Mouse (Mus musculus) kidney, postnatal 36 days (tissue): ENCODE results near the gene Prdx2.

Experiments used
- DNase-seq, 2 experiments: peaks; one replicate each; pipeline ENCODE4 v3.0.0; 2021 to 2022; ENCODE audit warnings: mixed read lengths in 2 of 2

Gene Prdx2

DNA sequence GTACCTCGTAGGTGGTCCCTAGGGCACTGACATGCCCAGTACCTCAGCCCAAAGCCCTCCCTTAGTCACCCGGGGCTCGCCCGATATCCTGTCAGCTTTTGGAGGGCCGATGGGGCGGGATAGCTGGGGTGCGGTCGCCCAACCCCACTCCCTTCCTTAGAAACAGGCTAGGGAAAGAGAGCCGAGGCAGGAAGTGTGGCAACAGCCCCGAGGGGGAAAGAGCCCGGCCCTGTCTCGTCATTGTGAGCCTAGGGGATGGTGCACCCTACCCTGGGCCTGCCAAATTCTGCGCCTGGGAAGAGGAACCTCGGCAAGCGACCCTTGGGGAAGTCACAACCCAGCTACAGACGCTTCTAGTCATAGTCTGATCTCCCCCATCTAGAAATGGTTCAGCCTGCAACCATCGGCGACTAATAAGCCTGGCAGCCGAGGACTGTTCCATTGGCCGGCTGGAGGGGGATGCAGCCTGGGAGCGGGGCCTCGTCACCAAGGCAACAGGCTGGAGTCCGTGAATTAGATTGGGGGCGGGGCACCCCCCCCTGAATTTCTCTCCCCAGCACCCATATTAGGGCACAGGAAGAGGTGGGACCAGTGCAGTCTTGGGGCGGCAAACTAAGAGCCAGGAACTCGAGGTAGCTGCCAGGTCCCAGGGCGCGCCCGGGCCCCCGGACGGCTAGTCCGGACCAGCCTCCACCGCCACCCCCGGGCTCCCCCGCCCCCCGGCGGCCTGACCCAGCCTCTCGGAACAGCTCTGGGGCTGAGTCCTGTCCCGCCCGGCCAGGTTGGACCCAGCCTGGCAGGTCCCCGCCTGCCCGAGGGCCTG is 10.4 kb downstream of the Prdx2 start:
- peak; percentile 96 to 97 for DNase-seq

DNA sequence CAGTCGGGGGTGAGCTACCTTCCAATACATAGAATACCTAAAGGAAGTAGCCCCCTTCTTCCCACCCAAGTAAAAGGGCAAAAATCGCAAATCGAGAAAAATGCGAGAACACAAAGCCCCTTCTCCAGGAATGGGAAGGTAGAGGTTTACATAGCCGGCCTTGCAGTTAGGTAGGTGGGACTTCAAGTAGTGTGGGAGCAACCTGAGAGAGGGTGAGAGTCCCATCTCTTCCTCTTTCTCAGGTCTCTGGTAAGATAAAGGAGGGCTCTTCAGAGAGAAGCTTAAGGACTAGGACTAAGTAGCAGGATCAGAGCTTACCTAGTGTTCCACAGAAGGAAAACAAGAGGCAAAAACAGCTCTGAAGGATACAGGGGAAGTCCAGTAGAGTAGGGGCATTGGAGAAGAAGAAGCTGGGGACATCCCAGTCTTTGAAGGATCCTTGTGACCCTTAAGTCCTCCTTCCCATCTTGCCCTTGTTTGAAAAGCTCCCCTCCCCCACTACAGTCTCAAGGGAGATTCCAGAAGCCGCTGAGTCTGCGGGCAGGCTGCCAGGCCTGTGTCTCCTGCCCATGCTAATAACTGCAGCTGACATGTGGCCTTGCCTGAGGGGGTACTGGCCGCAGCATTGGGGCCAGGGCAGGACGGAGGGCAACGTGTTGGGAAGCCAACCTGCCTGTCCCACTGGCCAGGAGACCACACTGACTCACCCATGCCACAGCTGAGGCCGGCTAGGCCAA is 11.4 kb downstream of the Prdx2 start:
- DNase-seq = peak; percentile 98

DNA sequence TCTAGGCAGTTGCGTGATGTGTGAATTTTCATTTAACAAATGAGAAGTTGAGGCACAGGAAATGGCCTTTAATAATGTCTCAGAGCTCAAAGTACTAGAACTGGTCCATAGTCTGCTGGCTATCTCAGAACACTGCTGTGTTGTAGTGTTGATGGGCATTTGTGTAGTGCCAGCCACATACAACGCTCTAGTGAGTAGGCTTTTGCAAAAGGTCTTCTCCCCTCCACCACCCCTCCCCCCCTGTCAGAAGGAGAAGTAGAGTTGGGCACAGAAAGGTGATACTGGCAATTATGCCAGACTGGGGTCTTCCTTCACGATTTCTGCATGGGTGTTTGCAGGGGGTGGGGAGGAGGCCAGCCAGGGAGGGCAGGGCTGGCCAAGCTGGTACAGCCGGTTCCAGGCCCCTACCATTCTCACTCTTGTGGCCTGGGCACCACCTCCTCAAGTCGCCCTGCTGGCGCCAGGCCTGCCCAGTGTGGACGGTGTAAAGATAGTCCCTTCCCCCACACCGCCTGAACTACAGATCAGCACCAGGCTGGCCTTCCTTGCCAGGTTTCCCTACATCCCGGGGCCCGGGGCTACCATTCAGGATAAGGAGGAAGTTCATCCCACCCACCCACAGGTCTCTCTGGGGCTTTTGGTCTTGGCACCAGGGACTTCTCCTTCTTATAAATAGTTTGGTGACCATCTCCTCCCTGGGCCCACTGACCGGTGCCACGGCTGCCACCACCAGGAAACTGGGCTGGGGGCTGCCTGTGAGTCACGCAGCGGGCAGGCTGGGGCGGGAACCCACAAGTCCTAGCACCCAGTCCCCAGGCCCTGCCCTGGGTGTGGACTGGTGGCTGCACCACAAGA is 12.5 kb downstream of the Prdx2 start:
- peak; percentile 66 to 72 for DNase-seq

DNA sequence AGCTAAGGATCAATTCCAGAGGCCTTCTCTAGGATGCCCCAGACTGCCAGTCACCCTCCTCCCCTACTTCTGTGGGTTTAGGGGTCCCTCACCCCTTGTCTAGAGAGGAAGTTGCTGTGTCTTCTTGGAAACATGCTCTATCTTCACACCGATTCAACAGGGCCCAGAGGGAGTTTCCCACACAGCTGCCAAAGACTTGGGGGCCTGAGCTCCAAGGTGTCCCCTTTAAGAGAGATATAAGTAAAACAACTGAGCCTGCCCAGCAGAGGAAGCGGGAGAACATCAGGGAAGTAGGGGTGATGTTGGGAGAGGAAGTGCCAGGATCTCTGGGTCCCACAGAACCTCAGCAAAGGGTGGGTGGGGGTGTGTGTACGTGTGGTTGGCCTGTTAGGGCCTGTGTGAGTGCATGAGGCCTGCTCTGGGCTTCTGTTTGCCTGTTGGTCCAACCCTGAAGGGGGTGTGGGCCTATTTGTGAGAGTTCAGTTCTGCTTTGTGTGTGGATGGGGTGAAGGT is 13.2 kb downstream of the Prdx2 start:
- DNase-seq = no peak

DNA sequence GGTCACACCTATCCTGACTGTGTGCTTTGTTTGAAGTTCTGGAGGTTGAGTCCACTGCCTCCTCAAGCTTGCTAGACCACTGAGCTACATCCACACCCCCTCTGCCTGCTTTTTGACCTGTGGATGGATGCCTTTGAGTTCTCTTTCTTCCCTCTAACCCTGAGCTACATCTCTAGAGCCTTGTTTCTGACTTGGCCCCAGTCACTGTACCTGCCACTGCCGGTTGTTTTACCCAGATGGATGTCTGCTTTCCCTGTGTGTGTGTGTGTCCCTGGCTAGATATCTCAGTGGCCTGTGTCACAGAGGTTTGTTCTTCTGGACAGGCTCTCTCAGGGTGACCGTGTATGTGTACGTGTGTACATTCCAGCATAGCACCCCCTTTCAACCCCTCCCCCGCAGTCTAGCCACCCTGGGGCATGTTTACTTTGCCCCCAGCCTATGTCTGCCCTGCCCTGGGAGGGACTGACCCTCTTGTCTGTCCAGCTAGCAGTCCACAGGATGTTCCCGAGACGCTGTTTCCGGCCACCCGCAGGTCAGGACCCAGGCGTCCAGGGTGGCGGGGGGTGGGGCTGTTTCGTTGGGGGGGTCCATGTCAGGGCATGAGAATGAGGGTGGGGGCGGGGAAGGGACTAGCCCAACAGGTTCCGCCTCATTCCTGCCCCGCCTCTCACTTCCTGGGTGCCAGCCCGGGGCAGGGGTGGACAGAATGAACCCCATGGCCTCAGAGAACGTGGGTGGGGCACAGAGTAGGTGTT is 15.1 kb downstream of the Prdx2 start:
- peak; percentile 78 to 80 for DNase-seq

DNA sequence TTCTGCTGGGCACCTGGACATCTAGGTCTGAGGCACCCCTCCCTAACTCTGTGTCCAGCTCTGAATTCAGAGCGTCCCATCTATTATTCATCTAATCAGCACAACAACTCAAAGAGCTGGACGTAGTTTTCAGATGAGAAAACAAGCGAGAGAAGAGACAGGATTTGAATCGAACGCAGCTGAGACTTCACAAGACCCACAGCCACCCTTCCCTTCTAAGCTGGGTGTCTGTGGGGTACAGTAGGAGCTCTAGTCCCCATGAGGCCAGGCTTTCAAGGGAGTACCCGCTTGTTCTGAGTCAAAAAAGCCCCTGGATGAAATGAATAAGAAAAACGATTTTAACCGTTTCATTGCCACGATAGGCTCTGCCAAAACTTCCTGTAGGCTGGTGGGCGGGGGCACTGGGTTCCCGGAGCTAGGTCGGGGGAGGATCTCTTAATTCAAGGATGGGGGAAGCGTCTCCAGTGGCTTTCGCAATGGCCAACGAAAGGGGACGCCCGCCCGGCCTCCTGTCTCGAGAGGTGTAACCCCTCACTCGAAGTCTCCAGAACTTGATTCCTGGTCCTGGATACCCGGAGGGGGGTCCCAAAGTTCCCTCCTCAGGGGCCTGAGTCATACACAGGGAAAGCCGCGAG is 15.8 kb downstream of the Prdx2 start:
- peak in 1 of 2 experiments; percentile 24 for DNase-seq

DNA sequence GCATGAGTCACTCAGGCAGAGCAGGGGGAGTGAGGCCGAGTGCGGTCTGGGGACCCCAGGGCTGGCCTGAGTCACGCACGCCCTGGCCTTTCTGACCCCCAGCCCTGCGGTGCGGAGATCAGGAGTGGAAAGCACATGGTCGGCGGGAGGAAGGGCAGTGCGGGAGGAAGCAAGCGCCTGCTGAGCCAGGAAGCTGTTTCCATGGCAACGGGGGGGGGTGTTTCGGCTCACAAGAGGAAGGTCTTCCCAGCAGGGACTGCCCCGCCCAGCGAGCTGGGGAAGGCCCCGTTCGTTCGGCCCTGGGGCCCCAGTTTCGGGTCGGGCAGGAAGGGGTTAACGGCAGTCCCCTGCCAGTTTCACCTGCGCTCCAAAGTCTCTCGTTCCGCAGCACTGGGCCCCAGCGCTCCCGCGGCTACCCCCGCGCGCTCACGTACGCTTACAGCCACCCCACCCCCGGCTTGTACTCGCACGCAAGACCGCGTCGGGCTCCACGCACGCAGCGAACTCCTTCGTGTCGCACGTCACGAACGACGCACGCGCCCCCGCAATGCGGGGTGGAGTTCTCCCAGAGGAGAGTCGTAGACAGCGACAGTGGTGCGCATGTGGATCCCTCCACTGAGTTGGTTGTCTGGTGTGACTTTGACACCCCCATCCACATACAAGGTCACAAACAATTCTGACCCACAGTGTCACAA is 16.4 kb downstream of the Prdx2 start:
- DNase-seq = peak; percentile 96

DNA sequence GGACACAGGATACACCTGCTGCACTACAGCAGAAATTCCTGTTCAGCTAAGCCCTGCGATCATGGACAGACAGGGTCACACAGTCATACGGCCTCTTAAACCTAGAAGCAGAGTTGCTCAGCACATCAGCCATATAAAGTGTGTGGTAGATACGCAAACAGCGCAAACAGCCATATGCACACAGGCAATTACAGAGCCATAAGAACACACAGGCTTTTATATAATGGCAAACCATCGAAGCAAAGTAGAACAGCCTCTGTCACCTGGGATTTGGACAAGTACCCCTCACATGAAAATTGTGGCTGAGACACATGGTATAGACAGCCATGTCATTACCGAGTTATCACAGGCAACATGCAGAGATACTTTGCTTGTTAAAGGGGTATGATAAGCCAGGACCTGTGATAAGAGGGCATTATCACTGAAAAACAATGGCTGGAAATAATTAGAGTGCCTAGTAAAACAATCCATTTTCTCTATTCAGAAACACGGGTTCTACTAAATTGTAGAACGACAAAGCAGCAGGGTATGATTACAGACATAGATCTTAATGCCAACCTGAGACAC is 17.1 kb downstream of the Prdx2 start:
- DNase-seq = no peak

DNA sequence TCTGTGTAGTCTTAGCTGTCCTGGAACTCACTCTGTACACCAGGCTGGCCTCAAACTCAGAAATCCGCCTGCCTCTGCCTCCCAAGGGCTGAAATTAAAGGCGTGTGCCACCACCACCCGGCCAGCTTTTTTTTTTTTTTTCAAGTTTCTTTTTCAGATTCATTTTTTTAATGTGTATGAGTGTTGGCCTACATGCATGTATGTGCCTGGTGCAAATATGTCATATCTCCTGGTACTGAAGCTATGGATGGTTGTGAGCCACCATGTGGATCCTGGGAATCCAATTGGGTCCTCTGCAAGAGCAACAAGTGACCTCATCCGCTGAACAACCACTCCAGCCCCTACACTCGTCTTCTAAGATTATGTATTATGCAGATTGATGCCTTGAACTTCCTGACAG is 18.0 kb downstream of the Prdx2 start:
- no peak for DNase-seq

DNA sequence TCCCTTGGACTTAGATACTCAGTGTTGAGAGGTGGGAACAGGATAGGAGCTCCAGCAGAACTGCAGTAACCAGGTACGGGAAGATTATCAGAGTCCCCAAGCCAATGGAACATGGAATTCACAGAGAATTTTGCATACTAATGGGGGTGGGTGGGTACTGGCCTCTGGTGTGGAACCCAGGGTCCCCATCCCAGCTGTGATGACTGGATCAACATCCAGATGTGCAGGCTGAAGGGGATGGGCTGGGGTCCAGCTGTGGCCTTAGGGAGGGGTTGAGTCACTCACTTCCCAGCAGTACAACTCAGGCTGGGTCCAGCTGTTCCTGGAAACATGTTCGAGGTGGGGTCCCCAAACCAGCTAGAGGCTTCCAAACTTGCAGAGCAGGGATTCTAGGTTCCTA is 18.5 kb downstream of the Prdx2 start:
- DNase-seq = no peak

DNA sequence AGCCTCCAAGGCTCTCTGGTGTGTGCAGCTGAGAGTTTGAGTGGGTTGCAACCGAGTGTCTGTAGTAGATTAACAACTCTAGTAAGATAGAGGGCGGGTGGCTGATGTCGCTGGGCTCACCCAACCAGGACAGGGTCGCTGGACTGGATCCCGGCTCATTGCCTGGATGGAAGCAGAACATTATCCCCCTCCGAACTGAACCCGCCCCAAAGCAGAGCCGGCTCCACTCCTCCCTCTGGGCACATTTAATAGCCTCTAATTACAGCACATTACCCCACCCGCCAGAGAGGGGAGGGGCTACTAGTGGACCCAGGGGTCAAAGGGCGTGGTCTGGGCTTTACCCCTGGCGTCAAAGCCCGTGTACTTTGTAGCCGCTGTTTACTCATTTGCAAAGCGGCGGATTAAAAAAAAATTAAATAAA is 19.9 kb downstream of the Prdx2 start:
- DNase-seq = peak; percentile 92 to 94

DNA sequence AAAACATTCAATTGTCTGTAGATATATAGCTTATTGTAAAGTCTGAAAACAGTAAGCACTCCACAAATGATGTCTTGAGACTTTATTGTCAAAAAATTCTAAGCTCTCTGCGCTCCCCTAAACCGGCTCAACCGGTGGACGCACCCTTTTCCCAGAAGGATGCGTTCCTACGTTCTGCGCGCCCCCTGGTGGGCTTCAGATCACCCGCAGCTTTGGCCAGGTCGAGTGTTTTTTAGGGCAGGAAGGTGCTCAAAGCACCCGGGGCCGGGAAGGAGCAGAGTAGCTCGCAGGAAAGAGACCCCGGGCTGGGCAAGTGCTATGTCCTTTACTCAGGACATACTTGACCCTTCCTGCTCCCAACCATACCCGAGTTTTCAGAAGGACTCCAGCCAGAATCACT is 20.4 kb downstream of the Prdx2 start:
- DNase-seq = peak; percentile 94 to 98

DNA sequence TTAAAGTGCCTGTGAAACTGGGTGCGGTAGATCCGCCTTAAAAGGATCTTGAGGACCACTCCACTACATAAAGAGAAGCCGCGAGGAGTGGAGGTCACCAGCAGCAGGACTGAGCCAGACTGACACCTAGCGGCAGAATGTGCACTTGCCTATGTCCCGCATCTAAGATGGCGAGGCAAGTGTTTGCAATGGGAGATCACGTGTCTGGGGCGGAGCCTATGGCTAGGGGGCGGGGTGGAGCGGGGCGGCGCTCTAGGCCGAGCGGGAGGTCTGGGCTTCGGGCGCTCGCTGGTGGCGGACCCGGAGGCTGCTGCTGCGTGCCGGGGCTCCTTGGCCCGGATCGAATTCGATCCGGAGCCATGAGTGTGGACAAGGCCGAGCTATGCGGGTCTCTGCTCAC is 21.0 kb downstream of the Prdx2 start, which contains the start of gene Hook2:
Gene Hook2 (plus strand): TSS at position 255 of the 400 bp plus-strand sequence.
- DNase-seq = peak; percentile 98 to 99

DNA sequence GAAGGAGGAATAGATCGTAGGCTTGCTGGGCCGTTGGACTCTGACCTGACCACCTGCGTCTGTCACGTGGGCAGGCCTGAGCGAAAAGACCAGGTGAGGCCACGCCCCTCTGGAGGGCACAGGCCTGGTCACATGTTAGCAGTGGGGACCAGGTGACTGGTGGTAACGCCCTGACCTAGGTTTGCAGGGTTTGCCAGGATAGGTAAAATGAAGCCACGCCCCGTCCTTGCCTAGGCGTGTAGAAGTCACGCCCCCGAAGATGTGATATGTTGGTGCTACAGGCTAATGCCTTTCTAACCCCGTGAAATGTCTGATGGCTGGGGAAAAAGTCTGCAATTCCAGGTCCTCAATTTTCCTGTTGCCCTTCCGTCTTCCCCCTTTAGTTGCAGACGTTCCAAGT is 21.4 kb downstream of the Prdx2 start:
- DNase-seq = peak; percentile 95 to 97

DNA sequence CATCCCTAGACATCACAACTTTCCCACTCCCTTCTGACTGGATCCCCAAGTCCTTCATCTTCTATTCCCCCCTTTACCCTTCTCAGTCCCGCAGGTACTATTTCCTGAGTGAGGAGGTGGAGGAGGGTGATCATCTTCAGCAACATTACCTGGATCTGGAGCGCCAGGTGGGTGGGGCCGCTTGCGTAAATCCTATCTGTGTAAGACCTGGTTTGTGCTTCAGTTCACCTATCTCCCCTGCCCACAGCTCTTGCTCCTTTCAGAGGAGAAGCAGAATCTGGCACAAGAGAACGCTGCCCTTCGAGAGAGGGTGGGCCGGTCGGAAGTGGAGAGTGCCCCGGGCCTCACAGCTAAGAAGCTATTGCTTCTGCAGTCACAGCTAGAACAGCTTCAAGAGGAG is 25.0 kb downstream of the Prdx2 start:
- DNase-seq = no peak

DNA sequence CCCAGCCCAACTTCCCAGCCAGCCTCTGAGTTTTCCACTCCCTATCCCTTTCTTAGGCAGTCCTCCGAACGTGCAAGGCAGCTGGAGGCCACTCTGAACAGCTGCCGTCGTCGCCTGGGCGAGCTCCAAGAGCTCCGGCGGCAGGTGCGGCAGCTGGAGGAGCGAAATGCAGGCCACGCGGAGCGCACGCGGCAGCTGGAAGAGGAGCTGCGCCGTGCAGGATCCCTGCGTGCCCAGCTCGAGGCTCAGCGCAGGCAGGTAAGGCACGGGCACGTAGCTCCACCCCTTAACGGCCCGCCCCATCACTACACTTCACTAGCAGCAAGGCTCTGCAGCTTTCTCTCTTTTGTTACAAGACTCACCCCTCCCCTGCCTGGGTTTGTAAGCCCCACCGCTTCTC is 26.3 kb downstream of the Prdx2 start:
- no peak for DNase-seq

DNA sequence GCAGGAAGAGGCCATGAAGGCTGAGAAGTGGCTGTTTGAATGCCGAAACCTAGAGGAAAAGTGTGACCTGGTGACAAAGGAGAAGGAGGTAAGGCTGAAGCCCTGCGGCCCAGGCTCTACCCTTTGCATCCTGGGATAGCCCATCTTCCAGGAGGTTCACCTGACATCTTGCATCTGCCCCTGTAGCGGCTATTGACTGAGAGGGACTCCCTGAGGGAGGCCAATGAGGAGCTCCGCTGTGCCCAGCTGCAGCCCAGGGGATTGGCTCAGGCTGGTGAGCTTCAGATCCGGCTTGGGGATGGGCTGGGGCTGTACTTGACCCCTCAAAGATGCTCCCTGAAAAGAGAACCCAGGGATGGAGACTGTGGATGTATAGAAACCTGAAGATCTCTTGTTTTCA is 27.6 kb downstream of the Prdx2 start:
- no peak for DNase-seq

DNA sequence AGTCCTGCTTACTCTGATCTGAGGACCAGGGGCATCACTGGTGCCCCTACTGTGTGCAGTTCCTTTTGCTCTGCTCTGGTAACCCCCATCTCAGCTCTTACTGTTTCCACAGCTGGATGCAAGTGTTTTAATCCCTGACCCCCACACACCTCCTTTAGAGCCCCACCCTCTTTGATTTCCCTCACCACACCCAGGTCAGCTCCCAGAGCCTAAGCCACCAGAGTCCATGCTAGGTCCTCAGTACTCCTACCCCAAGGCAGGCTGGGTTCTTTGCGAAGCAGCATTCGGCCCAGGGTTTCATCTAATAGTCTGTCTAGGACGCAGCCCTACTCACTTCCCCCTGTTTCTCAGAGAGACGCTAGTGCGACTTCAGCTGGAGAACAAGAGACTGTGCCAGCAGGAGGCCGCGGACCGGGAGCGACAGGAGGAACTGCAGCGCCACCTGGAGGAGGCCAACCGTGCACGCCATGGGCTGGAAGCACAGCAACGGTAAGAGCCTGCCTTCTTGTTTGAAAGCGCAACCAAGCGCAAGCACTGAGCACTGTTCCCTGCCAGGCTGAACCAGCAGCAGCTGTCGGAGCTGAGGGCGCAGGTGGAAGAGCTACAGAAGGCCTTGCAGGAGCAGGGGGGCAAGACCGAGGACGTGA is 28.4 kb downstream of the Prdx2 start:
- peak; percentile 91 to 97 for DNase-seq

DNA sequence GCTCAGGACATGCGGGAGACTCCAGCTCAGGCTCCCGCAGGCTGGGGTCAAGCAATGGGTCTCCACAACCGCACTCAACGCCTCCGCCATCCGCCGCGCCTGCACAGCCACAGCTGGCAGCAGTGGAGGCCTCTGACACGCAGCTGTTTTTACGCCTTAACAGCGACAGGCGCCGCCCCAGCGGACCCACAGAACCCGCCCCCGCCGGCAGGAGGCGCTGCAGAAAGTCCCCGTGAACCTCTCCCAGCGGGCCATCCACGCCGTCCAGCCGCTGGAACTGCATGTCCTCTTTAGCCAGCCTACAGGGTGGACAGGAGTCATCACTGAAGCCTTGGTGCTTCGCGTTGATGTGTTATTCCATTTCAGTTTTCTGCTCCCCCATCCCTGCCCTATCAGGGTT is 38.3 kb downstream of the Prdx2 start:
- DNase-seq = peak; percentile 33 to 73

DNA sequence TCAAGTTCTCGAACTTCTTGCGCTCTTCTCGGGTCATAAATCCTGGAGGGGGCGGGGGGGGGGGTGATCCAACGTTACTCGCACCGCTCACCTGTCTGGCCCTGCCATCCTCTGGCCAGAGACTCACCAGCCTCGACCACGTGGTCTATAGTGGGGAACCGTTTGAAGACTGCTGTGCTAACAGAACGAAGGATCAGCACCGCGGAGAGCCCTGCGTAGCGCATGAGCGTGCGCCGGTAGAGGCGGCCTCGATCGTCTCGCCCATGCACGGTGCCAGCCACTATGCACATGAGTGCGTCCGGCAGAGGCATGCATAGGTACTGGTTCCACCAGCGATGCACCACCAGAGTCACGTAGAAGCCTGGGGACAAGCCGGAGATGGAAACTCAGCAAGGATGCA is 41.9 kb downstream of the Prdx2 start:
- peak in 1 of 2 experiments; percentile 21 for DNase-seq
